Mouse (Mus musculus): ENCODE data around the gene Iqgap1.

Iqgap1 gene

GRCm38 (mm10) chr7:80825843-80826403 lies at the start of gene Iqgap1:
Iqgap1 (minus strand) TSS chr7:80825974.
- peak in 1 of 2 experiments; percentile 47 for DNase-seq

GRCm38 (mm10) chr7:80873631-80874030 lies 47.9 kb upstream of the Iqgap1 start:
- no peak for DNase-seq

- no peak for DNase-seq
These were observed 47.3 kb upstream of the Iqgap1 start for GRCm38 (mm10) chr7:80873038-80873437.

GRCm38 (mm10) chr7:80868686-80869085 lies 42.9 kb upstream of the Iqgap1 start:
- no peak for DNase-seq

GRCm38 (mm10) chr7:80866514-80867147 lies 40.9 kb upstream of the Iqgap1 start:
- DNase-seq: no peak

- no peak for DNase-seq
These were observed 39.7 kb upstream of the Iqgap1 start for GRCm38 (mm10) chr7:80865521-80865920.

- peak; percentile 57 to 61 for DNase-seq
These were observed 39.1 kb upstream of the Iqgap1 start for GRCm38 (mm10) chr7:80864831-80865230.

GRCm38 (mm10) chr7:80864151-80864550 lies 38.4 kb upstream of the Iqgap1 start:
- DNase-seq: no peak

- no peak for DNase-seq
These were observed 37.7 kb upstream of the Iqgap1 start for GRCm38 (mm10) chr7:80863520-80863919.

- DNase-seq: no peak
These were observed 36.7 kb upstream of the Iqgap1 start for GRCm38 (mm10) chr7:80862475-80862874.

GRCm38 (mm10) chr7:80860729-80861274 lies 35.0 kb upstream of the Iqgap1 start, which contains the start of gene Zscan2:
Zscan2 (plus strand) TSS chr7:80860920.
- peak; percentile 92 to 94 for DNase-seq

GRCm38 (mm10) chr7:80860227-80860626 lies 34.5 kb upstream of the Iqgap1 start:
- peak; percentile 74 to 75 for DNase-seq

- peak; percentile 72 to 86 for DNase-seq
These were observed 31.4 kb upstream of the Iqgap1 start for GRCm38 (mm10) chr7:80857181-80857580.

GRCm38 (mm10) chr7:80855316-80855715 lies 29.5 kb upstream of the Iqgap1 start:
- DNase-seq: no peak

GRCm38 (mm10) chr7:80853218-80853617 lies 27.4 kb upstream of the Iqgap1 start:
- DNase-seq: no peak

- DNase-seq: no peak
These were observed 24.7 kb upstream of the Iqgap1 start for GRCm38 (mm10) chr7:80850520-80850919.

GRCm38 (mm10) chr7:80849710-80850109 lies 23.9 kb upstream of the Iqgap1 start:
- DNase-seq: peak; percentile 48 to 72

GRCm38 (mm10) chr7:80849267-80849666 lies 23.5 kb upstream of the Iqgap1 start:
- no peak for DNase-seq

GRCm38 (mm10) chr7:80846709-80847108 lies 20.9 kb upstream of the Iqgap1 start:
- DNase-seq: no peak

GRCm38 (mm10) chr7:80846280-80846678 lies 20.5 kb upstream of the Iqgap1 start:
- DNase-seq: no peak

GRCm38 (mm10) chr7:80845621-80846279 lies 20.0 kb upstream of the Iqgap1 start:
- DNase-seq: peak in 1 of 2 experiments; percentile 35

GRCm38 (mm10) chr7:80844691-80845090 lies 18.9 kb upstream of the Iqgap1 start:
- no peak for DNase-seq

GRCm38 (mm10) chr7:80843910-80844640 lies 18.3 kb upstream of the Iqgap1 start:
- no peak for DNase-seq
